Mouse (Mus musculus): Measurements from ENCODE around the gene Cdk5rap2. TPM values are rescaled to one million over a fixed set of nuclear protein-coding genes. Genes with fewer than 3 reads are reported as not detected.

The Cdk5rap2 gene
- polyA plus RNA-seq, 1 experiment from 2014 or later: 21.7 TPM

GRCm38 (mm10) chr4:70278057-70278456 is 132.2 kb downstream of the Cdk5rap2 start:
- WGBS: 94% methylated on average over 3 of the region's 3 CpGs
- no peak for DNase-seq (ENCODE audit: low spot score)
- Histone ChIP-seq H3K4me1 (no peaks in the 10 kb centered on the region), H3K27ac (replicated peaks) (no peak overlapping the region), H3K9me3 (replicated peaks) (no peaks in the 10 kb centered on the region), H3K27me3 (ENCODE audit: low read depth, poor library complexity, severe bottlenecking) (no peaks in the 10 kb centered on the region), H3K4me3 (no peak overlapping the region), H3K36me3 (peaks cover 74% of the 10 kb centered on the region)

- DNase-seq (ENCODE audit: low spot score): no peak
- Histone ChIP-seq H3K27me3 (ENCODE audit: low read depth, poor library complexity, severe bottlenecking) (no peaks in the 10 kb centered on the region), H3K4me3 (no peak overlapping the region), H3K9me3 (replicated peaks) (no peaks in the 10 kb centered on the region), H3K36me3 (peaks cover 69% of the 10 kb centered on the region), H3K4me1 (no peaks in the 10 kb centered on the region), H3K27ac (replicated peaks) (no peak overlapping the region)
- WGBS: 93% methylated on average over 4 of the region's 4 CpGs
Observed at GRCm38 (mm10) chr4:70272943-70273342, 137.3 kb downstream of the Cdk5rap2 start.

GRCm38 (mm10) chr4:70272527-70272926 is 137.7 kb downstream of the Cdk5rap2 start:
- no peak overlapping the region for H3K4me3 ChIP-seq
- 89% methylated on average over 4 of the region's 4 CpGs for WGBS
- H3K9me3 ChIP-seq (replicated peaks): no peaks in the 10 kb centered on the region
- peaks cover 73% of the 10 kb centered on the region for H3K36me3 ChIP-seq
- no peaks in the 10 kb centered on the region for H3K4me1 ChIP-seq
- H3K27me3 ChIP-seq (ENCODE audit: low read depth, poor library complexity, severe bottlenecking): no peaks in the 10 kb centered on the region
- no peak for DNase-seq (ENCODE audit: low spot score)
- no peak overlapping the region for H3K27ac ChIP-seq (replicated peaks)

GRCm38 (mm10) chr4:70267213-70267906 is 142.9 kb downstream of the Cdk5rap2 start:
- no peak overlapping the region for H3K27ac ChIP-seq (replicated peaks)
- H3K9me3 ChIP-seq (replicated peaks): no peaks in the 10 kb centered on the region
- no peak overlapping the region for H3K4me3 ChIP-seq
- WGBS: 87% methylated on average over 2 of the region's 2 CpGs
- H3K4me1 ChIP-seq: no peaks in the 10 kb centered on the region
- H3K27me3 ChIP-seq (ENCODE audit: low read depth, poor library complexity, severe bottlenecking): no peaks in the 10 kb centered on the region
- H3K36me3 ChIP-seq: peaks cover 84% of the 10 kb centered on the region
- DNase-seq (ENCODE audit: low spot score): no peak

GRCm38 (mm10) chr4:70265248-70265647 is 145.0 kb downstream of the Cdk5rap2 start:
- no peaks in the 10 kb centered on the region for H3K27me3 ChIP-seq (ENCODE audit: low read depth, poor library complexity, severe bottlenecking)
- H3K9me3 ChIP-seq (replicated peaks): no peaks in the 10 kb centered on the region
- H3K27ac ChIP-seq (replicated peaks): no peak overlapping the region
- 69% methylated on average over 6 of the region's 6 CpGs for WGBS
- peaks cover 83% of the 10 kb centered on the region for H3K36me3 ChIP-seq
- no peak overlapping the region for H3K4me3 ChIP-seq
- H3K4me1 ChIP-seq: no peaks in the 10 kb centered on the region
- peak; percentile 39 for DNase-seq (ENCODE audit: low spot score)

GRCm38 (mm10) chr4:70262850-70263249 is 147.4 kb downstream of the Cdk5rap2 start:
- WGBS: 94% methylated on average over 5 of the region's 5 CpGs
- no peaks in the 10 kb centered on the region for H3K9me3 ChIP-seq (replicated peaks)
- no peak overlapping the region for H3K4me3 ChIP-seq
- H3K27ac ChIP-seq (replicated peaks): no peak overlapping the region
- no peak for DNase-seq (ENCODE audit: low spot score)
- peaks cover 79% of the 10 kb centered on the region for H3K36me3 ChIP-seq
- no peaks in the 10 kb centered on the region for H3K27me3 ChIP-seq (ENCODE audit: low read depth, poor library complexity, severe bottlenecking)
- no peaks in the 10 kb centered on the region for H3K4me1 ChIP-seq

GRCm38 (mm10) chr4:70261315-70261714 is 148.9 kb downstream of the Cdk5rap2 start:
- no peaks in the 10 kb centered on the region for H3K9me3 ChIP-seq (replicated peaks)
- H3K4me1 ChIP-seq: no peaks in the 10 kb centered on the region
- H3K36me3 ChIP-seq: peaks cover 77% of the 10 kb centered on the region
- 86% methylated on average over 5 of the region's 5 CpGs for WGBS
- H3K27ac ChIP-seq (replicated peaks): no peak overlapping the region
- H3K27me3 ChIP-seq (ENCODE audit: low read depth, poor library complexity, severe bottlenecking): no peaks in the 10 kb centered on the region
- H3K4me3 ChIP-seq: no peak overlapping the region
- no peak for DNase-seq (ENCODE audit: low spot score)

GRCm38 (mm10) chr4:70260419-70260807 is 149.8 kb downstream of the Cdk5rap2 start:
- Histone ChIP-seq H3K27ac (replicated peaks) (no peak overlapping the region; the same call in 1 of the 2 replicates), H3K36me3 (peaks cover 80% of the 10 kb centered on the region), H3K4me3 (no peak overlapping the region), H3K9me3 (replicated peaks) (no peaks in the 10 kb centered on the region), H3K27me3 (ENCODE audit: low read depth, poor library complexity, severe bottlenecking) (no peaks in the 10 kb centered on the region), H3K4me1 (no peaks in the 10 kb centered on the region)
- 87% methylated on average over 11 of the region's 11 CpGs for WGBS
- no peak for DNase-seq (ENCODE audit: low spot score)

- DNase-seq (ENCODE audit: low spot score): no peak
- peaks cover 79% of the 10 kb centered on the region for H3K36me3 ChIP-seq
- WGBS: 94% methylated on average over 3 of the region's 3 CpGs
- H3K4me1 ChIP-seq: no peaks in the 10 kb centered on the region
- H3K27me3 ChIP-seq (ENCODE audit: low read depth, poor library complexity, severe bottlenecking): no peaks in the 10 kb centered on the region
- H3K4me3 ChIP-seq: no peak overlapping the region
- H3K27ac ChIP-seq (replicated peaks): no peak overlapping the region
- no peaks in the 10 kb centered on the region for H3K9me3 ChIP-seq (replicated peaks)
Observed at GRCm38 (mm10) chr4:70259726-70260418, 150.4 kb downstream of the Cdk5rap2 start.

- WGBS: 78% methylated on average over 9 of the region's 9 CpGs
- no peak for DNase-seq (ENCODE audit: low spot score)
- no peaks in the 10 kb centered on the region for H3K27me3 ChIP-seq (ENCODE audit: low read depth, poor library complexity, severe bottlenecking)
- H3K4me1 ChIP-seq: no peaks in the 10 kb centered on the region
- H3K36me3 ChIP-seq: peaks cover 78% of the 10 kb centered on the region
- no peak overlapping the region for H3K27ac ChIP-seq (replicated peaks)
- H3K4me3 ChIP-seq: no peak overlapping the region
- H3K9me3 ChIP-seq (replicated peaks): no peaks in the 10 kb centered on the region
Observed at GRCm38 (mm10) chr4:70258826-70259225, 151.4 kb downstream of the Cdk5rap2 start.

GRCm38 (mm10) chr4:70258205-70258604 is 152.0 kb downstream of the Cdk5rap2 start:
- Histone ChIP-seq H3K36me3 (peaks cover 78% of the 10 kb centered on the region), H3K27ac (replicated peaks) (no peak overlapping the region), H3K27me3 (ENCODE audit: low read depth, poor library complexity, severe bottlenecking) (no peaks in the 10 kb centered on the region), H3K4me1 (no peaks in the 10 kb centered on the region), H3K4me3 (no peak overlapping the region), H3K9me3 (replicated peaks) (no peaks in the 10 kb centered on the region)
- DNase-seq (ENCODE audit: low spot score): no peak
- WGBS: 90% methylated on average over 6 of the region's 6 CpGs

GRCm38 (mm10) chr4:70251782-70252181 is 158.5 kb downstream of the Cdk5rap2 start:
- no peak for DNase-seq (ENCODE audit: low spot score)
- no peaks in the 10 kb centered on the region for H3K4me1 ChIP-seq
- peaks cover 70% of the 10 kb centered on the region for H3K36me3 ChIP-seq
- no peaks in the 10 kb centered on the region for H3K9me3 ChIP-seq (replicated peaks)
- H3K4me3 ChIP-seq: no peak overlapping the region
- WGBS: 94% methylated on average over 5 of the region's 5 CpGs
- no peak overlapping the region for H3K27ac ChIP-seq (replicated peaks)
- H3K27me3 ChIP-seq (ENCODE audit: low read depth, poor library complexity, severe bottlenecking): no peaks in the 10 kb centered on the region

- no peaks in the 10 kb centered on the region for H3K9me3 ChIP-seq (replicated peaks)
- H3K4me3 ChIP-seq: no peak overlapping the region
- 0 out of 2 replicates have a peak, but pooled peaks cover 2% of the 10 kb centered on the region for H3K4me1 ChIP-seq
- no peak for DNase-seq (ENCODE audit: low spot score)
- WGBS: 83% methylated on average over 6 of the region's 6 CpGs
- H3K27ac ChIP-seq (replicated peaks): no peak overlapping the region
- H3K36me3 ChIP-seq: peaks cover 84% of the 10 kb centered on the region
- H3K27me3 ChIP-seq (ENCODE audit: low read depth, poor library complexity, severe bottlenecking): no peaks in the 10 kb centered on the region
Observed at GRCm38 (mm10) chr4:70245706-70246105, 164.5 kb downstream of the Cdk5rap2 start.
